Mouse (Mus musculus) kidney, embryonic 14.5 days (tissue): ENCODE measurements at regions not wholly inside any gene's neighbourhood (a gene's known extent, or its start where the extent isn't known, plus 50 kb on each side); places are given as distances from the start of the nearest gene placed in this dataset.

Experiments used
- ATAC-seq: fragments of 200-750 bp; cut with Nextera tagmentation; 2 replicates; pipeline ENCODE4 v1.8.0; 2017; ENCODE audit warnings: moderate number of reproducible peaks, mild to moderate bottlenecking, moderate TSS enrichment, moderate library complexity; ENCODE audit not compliant: low FRiP score, low TSS enrichment
- H3K27ac ChIP-seq: fragments of 300-500 bp; sonication (generic); 2 replicates; pipeline ENCODE4 v1.5.1; 2014; ENCODE audit warnings: low read depth, mild to moderate bottlenecking, low read length, moderate library complexity, mixed read lengths
- H3K27me3 ChIP-seq: fragments of 300-500 bp; sonication (generic); 2 replicates; pipeline ENCODE4 v1.6.1; 2014; ENCODE audit warnings: mild to moderate bottlenecking, low read length; ENCODE audit not compliant: control insufficient read depth, insufficient read depth
- H3K36me3 ChIP-seq: fragments of 300-500 bp; sonication (generic); 2 replicates; pipeline ENCODE4 v1.6.1; 2014; ENCODE audit warnings: low read length, mixed read lengths; ENCODE audit not compliant: control insufficient read depth, insufficient read depth
- H3K4me1 ChIP-seq: fragments of 300-500 bp; sonication (generic); 2 replicates; pipeline ENCODE4 v1.6.1; 2014; ENCODE audit warnings: low read length, mixed read lengths; ENCODE audit not compliant: control insufficient read depth, insufficient read depth
- H3K4me2 ChIP-seq: fragments of 300-500 bp; sonication (generic); replicated peaks from 2 replicates; pipeline ENCODE4 v1.6.1; 2014; ENCODE audit warnings: low read depth, mild to moderate bottlenecking, low read length
- H3K4me3 ChIP-seq: fragments of 300-500 bp; sonication (generic); 2 replicates; pipeline ENCODE4 v1.5.1; 2014; ENCODE audit warnings: mild to moderate bottlenecking, low read length
- H3K9ac ChIP-seq: fragments of 300-500 bp; sonication (generic); 2 replicates; pipeline ENCODE4 v1.6.1; 2014; ENCODE audit warnings: low read depth, mild to moderate bottlenecking, low read length, moderate library complexity
- H3K9me3 ChIP-seq: fragments of 300-500 bp; sonication (generic); 2 replicates; pipeline ENCODE4 v1.6.1; 2016; ENCODE audit warnings: low read length; ENCODE audit not compliant: control insufficient read depth
- WGBS: fragments of 180-500 bp; shearing (Covaris S2); extraction: QIAGEN DNeasy Blood & Tissue Kit; methylation state at CpG from one replicate; pipeline ENCODE4 v1.1.7; 2014; 5-methylcytosine and 5-hydroxymethylcytosine counted together

DNA sequence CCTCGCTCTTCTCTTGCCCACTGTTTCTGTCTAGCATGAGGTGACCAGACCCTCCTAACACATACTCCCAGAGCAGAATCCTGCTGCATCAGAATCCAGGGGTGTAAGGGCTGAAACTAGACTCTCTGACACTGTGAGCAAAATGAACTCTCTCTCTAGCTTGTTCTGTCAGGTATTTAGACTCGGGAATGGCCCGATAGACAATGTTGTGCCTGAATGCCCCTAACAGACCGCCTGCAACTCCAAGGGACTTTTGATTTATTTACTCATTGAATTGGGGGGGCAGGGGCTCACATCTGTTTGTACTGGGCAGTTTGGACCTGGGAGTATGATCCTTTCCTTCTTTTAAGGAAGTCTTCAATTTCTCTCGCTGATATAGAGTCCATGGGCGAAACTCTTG, 469.3 kb upstream of the Trpc7 start:
- no peak for ATAC-seq
- 65% methylated on average over 6 of the region's 6 CpGs for WGBS
- H3K27ac ChIP-seq, result no peak overlapping the region

DNA sequence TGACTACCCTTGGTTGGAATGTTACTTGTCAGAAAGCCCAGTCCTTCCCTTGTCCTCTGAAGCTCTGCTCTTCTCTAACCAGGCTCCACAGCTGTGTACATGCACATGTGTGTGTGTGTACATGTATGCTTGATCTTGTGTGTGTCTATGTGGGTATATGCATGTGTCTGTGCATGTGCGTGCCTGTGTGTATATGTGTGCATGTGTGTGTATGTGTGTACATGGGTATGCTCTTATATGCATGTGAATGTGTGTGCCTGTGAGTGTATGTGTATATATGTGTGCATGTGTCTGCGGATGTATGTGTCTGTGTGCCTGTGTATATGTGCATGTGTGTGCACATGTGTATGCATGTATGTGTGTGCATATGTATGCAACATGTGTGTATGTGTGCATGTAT, 468.6 kb upstream of the Trpc7 start:
- no peaks in the 10 kb centered on the region for H3K9me3 ChIP-seq
- no peaks in the 10 kb centered on the region for H3K4me1 ChIP-seq
- no peak overlapping the region for H3K27ac ChIP-seq
- H3K36me3 ChIP-seq, result no peaks in the 10 kb centered on the region
- H3K4me2 ChIP-seq, result no peak overlapping the region
- ATAC-seq, result no peak
- WGBS, result 98% methylated on average over 2 of the region's 2 CpGs
- no peaks in the 10 kb centered on the region for H3K27me3 ChIP-seq
- no peak overlapping the region for H3K4me3 ChIP-seq
- no peak overlapping the region for H3K9ac ChIP-seq

More for the DNA sequence above, 469.3 kb upstream of the Trpc7 start:
- H3K9ac ChIP-seq, result no peak overlapping the region
- no peak overlapping the region for H3K4me3 ChIP-seq
- H3K36me3 ChIP-seq, result no peaks in the 10 kb centered on the region
- no peak overlapping the region for H3K4me2 ChIP-seq
- H3K4me1 ChIP-seq, result no peaks in the 10 kb centered on the region
- H3K9me3 ChIP-seq, result no peaks in the 10 kb centered on the region
- no peaks in the 10 kb centered on the region for H3K27me3 ChIP-seq

DNA sequence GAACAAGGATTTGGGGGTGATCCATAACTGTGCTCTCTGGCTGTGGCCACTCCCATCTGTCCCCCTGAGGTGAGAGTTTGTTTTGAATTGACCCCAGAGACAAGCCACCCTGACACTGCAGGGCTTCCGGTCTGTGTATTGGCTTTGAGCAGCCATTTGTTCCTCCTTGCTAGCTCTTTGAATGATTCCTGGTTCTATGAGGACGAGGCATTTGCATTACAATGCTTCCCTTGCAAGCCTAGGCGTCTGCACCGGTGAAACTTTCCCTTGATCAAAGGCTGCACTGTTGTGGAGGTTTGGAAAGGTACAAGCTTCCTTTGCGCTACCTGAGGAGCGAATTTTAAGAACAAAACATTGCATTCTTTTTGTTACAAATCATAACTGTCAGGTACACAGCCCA, 466.8 kb upstream of the Trpc7 start:
- no peak overlapping the region for H3K4me3 ChIP-seq
- no peaks in the 10 kb centered on the region for H3K36me3 ChIP-seq
- no peaks in the 10 kb centered on the region for H3K27me3 ChIP-seq
- no peak overlapping the region for H3K27ac ChIP-seq
- H3K4me2 ChIP-seq, result no peak overlapping the region
- no peak overlapping the region for H3K9ac ChIP-seq
- 35% methylated on average over 6 of the region's 6 CpGs for WGBS
- no peaks in the 10 kb centered on the region for H3K9me3 ChIP-seq
- H3K4me1 ChIP-seq, result no peaks in the 10 kb centered on the region
- no peak for ATAC-seq

DNA sequence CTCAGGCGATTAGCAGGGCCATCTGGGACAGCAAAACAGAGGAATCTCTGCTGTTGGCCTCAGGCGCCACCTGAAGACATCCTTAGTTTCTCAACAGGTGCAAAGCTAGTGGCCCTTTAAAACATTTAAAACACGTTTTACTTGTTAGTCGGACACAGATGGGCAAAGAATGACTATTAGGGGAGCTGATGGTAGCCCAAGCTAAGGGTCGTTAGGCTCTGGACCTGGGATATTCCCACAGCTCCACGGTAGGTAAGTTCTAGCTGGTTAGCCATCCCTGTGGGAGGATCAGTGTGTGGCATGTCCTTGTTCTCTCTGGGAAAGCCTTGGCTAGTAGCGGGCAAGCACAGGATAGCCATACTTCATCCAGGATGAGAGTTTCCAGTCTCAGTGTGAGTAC, 465.5 kb upstream of the Trpc7 start:
- ATAC-seq, result no peak
- H3K9ac ChIP-seq, result no peak overlapping the region
- WGBS, result 76% methylated on average over 7 of the region's 7 CpGs

DNA sequence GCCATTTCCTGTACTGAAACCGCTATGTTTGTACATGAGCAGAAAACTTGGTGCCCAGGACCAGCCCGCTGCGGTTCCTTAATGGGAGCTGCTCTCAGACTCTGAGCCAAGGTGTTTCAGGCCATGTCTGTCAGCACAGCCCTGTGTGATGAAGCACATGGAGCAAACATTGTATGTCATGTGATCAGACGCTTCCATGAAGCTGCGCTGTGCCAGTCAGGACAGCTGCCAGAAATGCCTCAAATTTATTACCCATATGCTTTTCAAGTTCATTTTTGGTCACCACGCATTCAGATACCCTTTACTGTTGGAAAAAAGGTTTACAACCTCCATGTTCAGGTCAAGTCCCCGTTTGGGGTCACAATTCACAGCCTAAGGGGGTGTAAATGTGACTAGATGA, 458.8 kb upstream of the Trpc7 start:
- Histone ChIP-seq H3K4me2 (no peak overlapping the region), H3K27me3 (no peaks in the 10 kb centered on the region), H3K27ac (no peak overlapping the region), H3K36me3 (no peaks in the 10 kb centered on the region), H3K4me3 (no peak overlapping the region), H3K4me1 (no peaks in the 10 kb centered on the region), H3K9ac (no peak overlapping the region), H3K9me3 (no peaks in the 10 kb centered on the region)
- WGBS, result 73% methylated on average over 7 of the region's 7 CpGs
- ATAC-seq, result no peak

More for the DNA sequence above, 465.5 kb upstream of the Trpc7 start:
- no peaks in the 10 kb centered on the region for H3K27me3 ChIP-seq
- no peaks in the 10 kb centered on the region for H3K36me3 ChIP-seq
- no peaks in the 10 kb centered on the region for H3K9me3 ChIP-seq
- H3K4me1 ChIP-seq, result no peaks in the 10 kb centered on the region
- H3K4me2 ChIP-seq, result no peak overlapping the region
- no peak overlapping the region for H3K27ac ChIP-seq
- no peak overlapping the region for H3K4me3 ChIP-seq

DNA sequence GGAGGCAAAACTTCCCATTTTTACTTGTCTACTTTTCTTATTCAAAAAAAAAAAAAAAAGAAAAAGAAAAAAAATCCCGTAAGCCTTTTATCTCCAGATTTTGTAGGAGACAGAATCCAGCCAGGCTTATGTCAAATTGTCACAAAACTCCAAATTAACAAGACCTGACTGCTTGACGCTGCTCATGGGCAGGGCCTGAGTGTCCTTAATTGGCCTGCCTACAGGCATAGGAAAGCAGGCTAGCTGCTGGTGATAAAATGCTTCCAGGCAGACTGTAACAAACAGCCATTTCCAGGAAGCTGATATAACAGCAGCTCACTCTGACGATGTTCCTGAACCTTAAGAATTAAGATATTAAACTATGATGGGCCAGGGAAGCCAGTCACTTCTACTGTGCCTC, 458.2 kb upstream of the Trpc7 start:
- ATAC-seq, result no peak
- H3K36me3 ChIP-seq, result no peaks in the 10 kb centered on the region
- no peak overlapping the region for H3K9ac ChIP-seq
- no peak overlapping the region for H3K4me2 ChIP-seq
- 59% methylated on average over 3 of the region's 3 CpGs for WGBS
- no peaks in the 10 kb centered on the region for H3K9me3 ChIP-seq
- no peaks in the 10 kb centered on the region for H3K4me1 ChIP-seq
- H3K27ac ChIP-seq, result no peak overlapping the region
- H3K4me3 ChIP-seq, result no peak overlapping the region
- H3K27me3 ChIP-seq, result no peaks in the 10 kb centered on the region

DNA sequence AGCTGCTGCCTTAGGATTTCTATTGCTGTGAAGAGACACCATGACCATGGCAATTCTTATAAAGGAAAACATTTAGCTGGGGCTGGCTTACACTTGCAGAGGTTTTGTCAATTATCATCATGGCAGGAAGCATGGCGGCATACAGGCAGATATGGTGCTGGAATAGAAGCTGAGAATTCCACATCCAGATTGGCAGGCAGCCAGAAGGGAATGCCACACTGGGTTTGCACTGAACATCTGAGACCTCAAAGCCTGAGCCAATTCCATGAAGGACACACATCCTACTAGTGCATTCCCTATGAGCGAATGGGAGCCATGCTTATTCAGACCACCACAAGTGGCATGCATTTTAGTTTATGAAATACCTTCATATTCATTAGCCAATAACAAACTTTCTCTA, 455.0 kb upstream of the Trpc7 start:
- Histone ChIP-seq H3K9ac (no peak overlapping the region), H3K4me1 (no peaks in the 10 kb centered on the region), H3K27me3 (no peaks in the 10 kb centered on the region), H3K4me2 (no peak overlapping the region), H3K4me3 (no peak overlapping the region), H3K27ac (no peak overlapping the region), H3K36me3 (no peaks in the 10 kb centered on the region), H3K9me3 (no peaks in the 10 kb centered on the region)
- no peak for ATAC-seq
- 94% methylated on average over 2 of the region's 2 CpGs for WGBS

DNA sequence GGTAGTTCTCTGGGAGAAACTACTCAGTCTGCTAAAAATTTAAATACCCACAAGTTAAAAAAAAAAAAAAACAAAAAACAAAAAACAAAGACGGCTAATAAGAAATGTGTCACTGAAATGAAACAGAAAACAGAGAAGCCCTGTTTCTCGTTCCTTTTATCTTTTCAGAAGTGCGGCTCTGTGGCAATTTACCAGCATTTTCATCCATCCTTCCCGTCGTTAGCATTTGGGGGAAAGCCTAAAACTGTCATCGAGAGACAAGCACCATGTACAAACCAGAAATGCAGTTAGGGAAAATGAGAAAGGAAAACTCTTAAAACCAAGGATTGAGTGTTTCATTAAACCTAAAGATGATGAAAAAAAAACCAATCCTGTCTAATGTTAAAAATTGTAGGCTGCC, 442.9 kb upstream of the Trpc7 start:
- no peaks in the 10 kb centered on the region for H3K36me3 ChIP-seq
- no peak overlapping the region for H3K27ac ChIP-seq
- no peaks in the 10 kb centered on the region for H3K27me3 ChIP-seq
- no peaks in the 10 kb centered on the region for H3K9me3 ChIP-seq
- no peaks in the 10 kb centered on the region for H3K4me1 ChIP-seq
- ATAC-seq, result no peak
- H3K9ac ChIP-seq, result no peak overlapping the region
- 79% methylated on average over 6 of the region's 6 CpGs for WGBS
- no peak overlapping the region for H3K4me3 ChIP-seq
- H3K4me2 ChIP-seq, result no peak overlapping the region

DNA sequence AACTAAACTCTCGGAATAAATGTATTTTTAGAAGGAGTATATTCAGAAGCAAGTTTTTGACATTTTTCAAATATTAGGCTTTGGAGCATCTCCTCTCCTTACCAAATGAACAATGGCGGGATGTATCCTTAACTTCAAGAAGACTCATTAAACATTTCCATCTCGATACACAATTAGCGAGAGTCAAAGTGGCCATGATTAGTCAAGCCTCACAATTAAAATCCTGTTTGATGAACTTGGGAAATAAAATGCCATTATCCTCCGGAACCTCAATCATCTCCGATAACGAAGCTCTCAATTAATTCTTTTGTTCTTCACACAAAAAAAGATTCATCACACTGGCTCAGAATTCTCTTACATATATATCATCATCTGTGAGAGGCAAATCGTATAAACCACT, 440.8 kb upstream of the Trpc7 start:
- H3K4me3 ChIP-seq, result no peak overlapping the region
- H3K4me1 ChIP-seq, result no peaks in the 10 kb centered on the region
- no peak overlapping the region for H3K27ac ChIP-seq
- ATAC-seq, result no peak
- no peaks in the 10 kb centered on the region for H3K27me3 ChIP-seq
- no peaks in the 10 kb centered on the region for H3K9me3 ChIP-seq
- H3K4me2 ChIP-seq, result no peak overlapping the region
- no peak overlapping the region for H3K9ac ChIP-seq
- H3K36me3 ChIP-seq, result no peaks in the 10 kb centered on the region
- 95% methylated on average over 8 of the region's 8 CpGs for WGBS

DNA sequence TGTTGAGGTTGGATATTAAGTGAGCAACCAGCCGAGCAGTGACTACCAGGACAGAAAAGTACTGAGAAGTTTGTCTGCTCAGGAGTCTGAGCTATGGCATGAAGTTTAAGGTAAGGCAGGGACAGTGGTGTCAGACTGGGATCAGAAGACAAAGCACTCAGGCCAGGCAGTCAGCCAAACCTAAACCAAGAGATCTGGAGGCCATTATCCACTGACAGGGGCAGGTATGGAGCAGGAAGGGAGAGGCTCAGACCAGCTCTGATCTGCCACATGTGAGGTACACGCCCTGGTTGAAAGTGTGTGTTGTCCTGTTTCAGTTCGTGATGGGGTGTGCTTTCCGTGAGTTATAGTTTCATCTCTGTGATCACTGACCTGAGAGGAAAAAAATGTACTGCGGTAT, 437.2 kb upstream of the Trpc7 start:
- H3K27me3 ChIP-seq, result no peaks in the 10 kb centered on the region
- no peak overlapping the region for H3K4me3 ChIP-seq
- no peak overlapping the region for H3K27ac ChIP-seq
- H3K9ac ChIP-seq, result no peak overlapping the region
- H3K4me1 ChIP-seq, result no peaks in the 10 kb centered on the region
- no peak overlapping the region for H3K4me2 ChIP-seq
- no peak for ATAC-seq
- no peaks in the 10 kb centered on the region for H3K36me3 ChIP-seq
- no peaks in the 10 kb centered on the region for H3K9me3 ChIP-seq
- 73% methylated on average over 5 of the region's 5 CpGs for WGBS
